Mouse (Mus musculus) left cerebral cortex, postnatal 14 days (tissue): ENCODE measurements around the gene Dok4. TPM values are rescaled to one million over a fixed set of nuclear protein-coding genes. Genes with fewer than 3 reads are reported as not detected.
A peak's percentile ranks its signal among the peaks of the same experiment; 100 is the strongest.

Experiments used
- DNase-seq, 2 experiments: peaks; one replicate each; pipeline ENCODE4 v3.0.0; 2021 to 2022; ENCODE audit warnings: low spot score in 2 of 2, mixed read lengths in 1 of 2
- intact Hi-C: fragments of 180-260 bp; cut with DNase I; formaldehyde crosslinking; loops from one replicate; pipeline ENCODE4 v1.15.1; 2025
- long read RNA-seq, 2 experiments: library from polyadenylated mRNA; stranded (forward); transcript quantifications; one replicate each; pipeline ENCODE4 v2.0.0; 2021
- total RNA-seq, 2 experiments: library from RNA; stranded (reverse); gene quantifications; 2 replicates each; pipeline ENCODE4 v1.2.3; 2021

The Dok4 gene
- 10 to 100 TPM; 42.3 to 44.1 TPM for total RNA-seq
- long read RNA-seq, experiment 1, transcript Dok4-204 (8 exons, 2,558 nt): major isoform, 28 of 44 reads
- long read RNA-seq, experiment 1, partial matches to known transcripts: 8 of 44 reads
- long read RNA-seq, experiment 1, other reads (novel, unspliced or antisense): 5 of 44 reads
- long read RNA-seq, experiment 2, transcript Dok4-204 (8 exons, 2,558 nt): major isoform, 30 of 55 reads
- long read RNA-seq, experiment 2, transcript Dok4-201 (9 exons, 2,590 nt): minor isoform, 10 of 55 reads
- long read RNA-seq, experiment 2, partial matches to known transcripts: 2 of 55 reads
- long read RNA-seq, experiment 2, other reads (novel, unspliced or antisense): 13 of 55 reads

- DNase-seq: peak in 1 of 2 experiments; percentile 77
- intact Hi-C loops: no loop called here
Observed at GRCm38 (mm10) chr8:94876197-94876730, at the start of gene Dok4. Gene Dok4, minus strand, starts transcription at chr8:94876330.

DNA sequence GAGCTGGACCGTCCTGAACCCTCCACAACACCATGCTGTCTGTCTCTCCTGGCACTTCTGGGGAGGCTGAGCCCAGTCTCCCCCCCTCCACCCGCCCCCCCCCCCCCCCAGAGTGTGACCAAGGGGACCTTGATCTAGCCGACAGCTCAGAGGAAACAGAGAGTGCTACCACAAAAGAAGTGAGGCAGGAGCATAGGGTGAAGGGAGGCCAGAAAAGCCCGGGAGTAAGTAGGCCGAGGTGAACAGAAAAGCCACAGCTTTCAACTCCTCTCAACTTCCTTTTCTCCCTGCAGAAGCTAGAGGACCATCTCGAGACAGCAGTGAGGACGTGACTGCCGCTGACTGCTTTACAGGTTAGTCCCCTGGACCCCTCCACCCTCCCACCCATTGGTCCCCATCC lies 47.3 kb upstream of the Dok4 start, which contains the start of gene Adgrg5:
Adgrg5 (plus strand) TSS at position 290 of the 400 bp plus-strand sequence.
- no peak for DNase-seq
- intact Hi-C loops: no loop called here

GRCm38 (mm10) chr8:94922602-94923001 lies 46.5 kb upstream of the Dok4 start:
- no peak for DNase-seq
- intact Hi-C loops: no loop called here

DNA sequence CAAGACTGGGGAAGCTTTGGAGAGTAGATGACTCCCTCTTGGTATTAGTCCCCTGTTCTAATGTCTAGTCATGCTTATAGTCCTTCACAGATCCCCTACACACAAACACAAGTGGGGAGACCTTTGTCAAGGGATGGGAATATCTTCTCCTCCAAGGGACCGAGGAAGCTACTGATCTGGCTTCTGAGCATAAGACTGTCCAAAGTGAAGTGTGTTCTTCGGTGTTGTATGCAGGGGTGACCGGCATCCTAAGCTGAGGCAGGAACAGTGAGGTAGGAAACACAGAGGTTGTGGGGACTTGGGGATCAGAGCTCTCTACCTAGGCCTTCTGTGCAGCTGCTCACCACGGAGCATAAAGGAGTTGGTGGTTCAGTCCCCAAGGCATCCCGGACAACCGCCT lies 46.0 kb upstream of the Dok4 start:
- no peak for DNase-seq
- intact Hi-C loops: no loop called here

- intact Hi-C loops: no loop called here
- no peak for DNase-seq
Observed at GRCm38 (mm10) chr8:94919256-94919655, 43.1 kb upstream of the Dok4 start.

GRCm38 (mm10) chr8:94917851-94918495 lies 41.8 kb upstream of the Dok4 start, which contains the start of gene Ccdc102a:
Gene Ccdc102a, minus strand, starts transcription at chr8:94918098.
- intact Hi-C loops: no loop called here

DNA sequence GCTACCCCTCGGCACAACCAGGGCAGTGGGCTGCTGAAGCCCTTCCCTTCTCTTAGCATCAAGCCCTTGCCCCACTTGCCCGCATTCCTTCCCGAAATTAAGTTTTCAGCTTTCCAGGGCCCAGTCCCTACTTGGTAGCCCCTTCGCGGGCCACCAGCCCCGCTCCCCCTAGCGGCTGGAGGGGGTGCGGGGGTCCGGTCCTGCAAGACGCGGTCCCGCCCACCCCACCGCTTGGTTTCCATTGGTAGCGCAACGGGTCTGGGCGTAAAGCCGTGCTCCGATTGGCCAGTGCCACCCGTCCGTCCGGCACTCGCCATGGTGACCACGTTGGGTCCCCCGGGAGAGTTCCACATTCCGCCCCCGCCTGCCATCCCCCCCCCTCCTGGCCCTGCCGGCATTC lies 41.2 kb upstream of the Dok4 start:
- intact Hi-C loops: no loop called here

More at GRCm38 (mm10) chr8:94917851-94918495, 41.8 kb upstream of the Dok4 start, which contains the start of gene Ccdc102a:
- DNase-seq: no peak

DNA sequence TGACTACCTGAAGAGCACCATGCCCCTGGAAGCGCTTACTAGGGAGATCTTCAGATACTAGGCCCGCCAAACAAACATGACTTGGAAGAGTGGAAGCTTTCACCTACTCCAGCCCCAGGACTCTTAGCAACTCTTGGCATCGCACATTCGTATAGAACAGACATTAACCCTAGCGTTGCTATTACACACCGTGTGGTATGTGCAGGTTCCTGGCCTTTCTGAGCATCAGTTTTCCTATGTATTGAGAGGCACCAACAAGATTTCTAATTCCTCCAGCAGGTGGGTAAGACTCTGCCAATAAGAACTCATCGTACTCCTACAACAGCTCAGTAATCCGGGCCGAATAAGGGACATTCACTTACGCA lies 40.8 kb upstream of the Dok4 start:
- intact Hi-C loops: no loop called here
- no peak for DNase-seq

More for the DNA sequence above, 41.2 kb upstream of the Dok4 start:
- DNase-seq: peak; percentile 79 to 83

DNA sequence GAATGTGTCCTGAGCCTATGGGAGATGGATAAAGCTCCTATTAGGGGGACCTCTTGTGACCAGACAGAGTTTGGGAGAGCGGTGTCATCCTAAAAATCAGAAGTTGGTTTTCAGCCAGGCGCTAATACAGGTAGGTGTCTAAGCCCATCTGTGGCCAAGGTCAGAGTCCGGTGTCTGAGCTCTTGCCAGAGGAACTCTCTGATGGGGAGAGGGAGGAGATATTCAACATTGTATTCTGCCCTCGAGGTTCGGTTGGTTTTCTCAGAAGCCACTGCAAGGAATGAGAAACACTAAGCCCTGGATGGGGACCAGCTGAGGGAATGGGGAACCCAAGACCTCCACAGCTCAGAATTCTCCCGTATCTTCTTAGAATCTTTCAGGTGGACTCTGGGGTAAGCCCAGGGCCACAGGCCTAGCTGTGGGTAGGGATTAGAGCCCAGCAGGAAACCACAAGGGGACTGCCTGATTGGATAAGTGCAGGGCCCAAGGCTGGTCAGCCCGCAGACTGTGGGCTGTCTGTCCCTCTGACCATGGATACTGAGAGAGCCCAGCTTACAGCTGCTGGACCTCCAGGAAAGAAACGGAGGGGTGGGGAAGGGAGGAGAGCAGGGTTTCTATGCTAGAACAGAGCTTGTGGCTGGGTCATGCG lies 40.3 kb upstream of the Dok4 start:
- no peak for DNase-seq
- intact Hi-C loops: no loop called here

DNA sequence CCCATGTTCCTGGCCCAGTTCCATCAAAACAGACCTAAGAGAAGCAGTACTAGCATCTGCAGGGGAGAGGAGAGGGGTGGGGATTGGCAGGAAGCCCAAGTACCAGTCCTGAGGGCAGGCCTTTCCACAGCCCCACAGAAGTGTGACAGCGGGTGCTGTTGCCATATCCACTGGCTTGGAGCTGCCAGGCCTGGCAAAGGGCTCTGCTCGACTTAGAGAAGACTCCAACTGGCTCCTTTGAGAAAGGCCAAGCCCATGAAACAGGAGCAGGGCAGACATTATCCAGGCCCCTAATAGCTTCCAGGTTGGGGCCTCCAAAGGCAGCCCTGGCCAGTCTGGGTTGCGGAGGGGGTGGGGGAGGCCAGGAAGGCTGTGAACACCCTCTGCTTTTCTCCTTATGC lies 38.6 kb upstream of the Dok4 start:
- DNase-seq: peak; percentile 10 to 49
- intact Hi-C loops: no loop called here

GRCm38 (mm10) chr8:94914256-94914655 lies 38.1 kb upstream of the Dok4 start:
- no peak for DNase-seq
- intact Hi-C loops: no loop called here

DNA sequence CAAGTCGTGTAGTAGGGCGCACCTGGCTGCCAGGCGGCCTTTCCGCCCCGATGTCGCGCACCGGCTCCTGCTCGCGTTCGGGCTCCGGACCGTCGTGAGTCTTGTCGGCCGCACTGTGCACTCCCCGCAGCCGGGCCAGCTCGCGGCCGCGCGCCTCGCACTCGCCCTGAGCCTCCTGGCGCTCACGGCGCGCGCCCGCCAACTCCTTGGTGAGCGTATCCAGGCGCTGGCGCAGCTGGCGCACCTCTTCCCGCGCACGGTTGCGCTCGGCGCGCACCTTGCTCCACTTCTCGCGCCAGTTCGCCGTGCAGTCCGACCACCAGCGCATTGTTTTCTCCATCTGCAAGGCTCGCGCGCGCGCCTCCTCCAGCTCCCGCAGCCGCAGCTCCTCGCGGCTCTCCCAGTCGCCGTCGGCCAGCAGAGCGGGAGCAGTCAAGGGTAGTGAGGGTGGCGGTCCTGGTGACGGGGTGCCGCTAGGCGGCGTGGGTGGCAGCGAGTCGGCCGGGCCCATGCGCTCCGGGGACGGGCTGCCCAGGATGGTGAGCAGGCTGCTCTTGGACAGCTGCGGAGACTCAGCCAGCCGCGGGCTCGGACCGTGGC lies 37.0 kb upstream of the Dok4 start:
- intact Hi-C loops: no loop called here

GRCm38 (mm10) chr8:94908847-94909246 lies 32.7 kb upstream of the Dok4 start:
- intact Hi-C loops: loop anchor here (1.0 to 10.0 kb wide), 4 partner anchors 35 to 204 kb away; partner anchors contain the start of gene Polr2c
- DNase-seq: peak; percentile 48 to 73

More for the DNA sequence above, 37.0 kb upstream of the Dok4 start:
- DNase-seq: peak; percentile 47 to 53

- DNase-seq: peak in 1 of 2 experiments; percentile 27
- intact Hi-C loops: loop anchor here (2.0 to 10.0 kb wide), 3 partner anchors 37 to 203 kb away; partner anchors contain the start of gene Polr2c
Observed at GRCm38 (mm10) chr8:94907591-94908300, 31.6 kb upstream of the Dok4 start.

DNA sequence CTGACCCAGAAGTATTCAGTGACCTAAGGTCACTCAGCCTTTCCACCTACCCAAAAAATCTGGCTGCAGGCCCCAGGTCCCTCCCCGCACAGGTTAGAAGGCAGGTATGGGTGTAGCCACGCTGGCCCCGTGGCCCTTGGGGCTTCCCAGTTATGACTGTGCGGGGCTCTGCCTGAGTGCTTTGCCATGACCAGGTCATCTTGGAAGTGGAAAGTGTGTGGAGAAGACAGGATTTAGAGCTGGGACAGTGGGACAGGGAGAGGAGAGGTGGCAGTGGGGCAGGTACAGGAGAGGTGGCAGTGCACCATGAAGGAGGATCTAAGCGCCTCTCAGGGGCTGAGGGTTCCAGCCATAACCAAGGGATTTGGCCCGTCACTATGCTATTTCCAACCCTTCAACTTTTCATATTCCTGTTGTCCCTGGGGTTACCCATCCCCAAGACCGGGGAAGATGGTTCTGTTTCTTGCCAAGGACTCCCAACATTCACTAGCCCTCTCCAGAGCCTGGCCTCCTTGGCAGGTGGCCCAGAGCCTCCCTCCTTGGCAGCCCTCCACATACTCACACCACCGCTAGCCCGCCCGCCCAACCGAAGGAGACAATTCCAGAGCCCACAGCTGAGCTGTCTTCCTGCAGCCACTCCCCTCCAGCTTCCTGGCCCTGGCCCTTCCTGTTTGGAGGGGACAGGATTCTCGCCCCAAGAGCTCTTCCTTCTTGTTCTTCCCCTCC lies 28.5 kb upstream of the Dok4 start:
- intact Hi-C loops: loop anchor here (5.0 to 10.0 kb wide), 2 partner anchors 47 to 200 kb away; partner anchors contain the start of gene Polr2c
- peak; percentile 51 to 70 for DNase-seq

GRCm38 (mm10) chr8:94903709-94904108 lies 27.6 kb upstream of the Dok4 start:
- intact Hi-C loops: loop anchor here (10.0 kb wide), 1 partner anchor 199 kb away; no protein-coding TSS in a partner anchor
- DNase-seq: no peak

DNA sequence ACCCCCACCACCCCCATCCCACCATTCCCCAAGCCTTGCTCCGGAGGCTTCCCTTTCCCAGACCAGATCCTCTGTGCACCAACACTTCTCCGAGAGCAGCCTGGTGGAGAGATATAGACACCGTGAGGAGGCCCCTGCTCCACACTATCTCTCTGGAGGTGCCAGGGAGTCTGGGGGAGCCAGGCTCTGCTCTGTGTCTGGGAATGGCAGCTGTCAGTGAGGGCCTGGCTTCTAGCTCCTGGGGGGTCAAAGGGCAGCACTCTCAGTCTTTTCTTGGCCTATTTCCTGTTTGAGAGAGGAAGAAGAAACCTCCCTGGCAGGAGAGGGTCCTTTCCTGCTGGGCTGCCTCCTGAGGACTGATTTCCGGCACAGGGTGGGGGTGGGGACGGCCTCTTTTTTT lies 24.9 kb upstream of the Dok4 start:
- intact Hi-C loops: loop anchor here (10.0 kb wide), 1 partner anchor 196 kb away; no protein-coding TSS in a partner anchor
- no peak for DNase-seq

- no peak for DNase-seq
- intact Hi-C loops: loop anchor here (10.0 kb wide), 1 partner anchor 196 kb away; no protein-coding TSS in a partner anchor
Observed at GRCm38 (mm10) chr8:94900617-94901016, 24.5 kb upstream of the Dok4 start.
